Mouse (Mus musculus) ES-E14 (cell line): ENCODE measurements around the gene Pcp4l1.

Experiments used
- CHD2 ChIP-seq: IDR thresholded peaks from 2 replicates; pipeline ENCODE4 v1.6.1; 2014; ENCODE audit warnings: mild to moderate bottlenecking, low read depth, low read length, inconsistent platforms
- HCFC1 ChIP-seq: IDR thresholded peaks from 2 replicates; pipeline ENCODE4 v1.6.1; 2012; ENCODE audit warnings: low read length, inconsistent platforms, borderline replicate concordance; ENCODE audit not compliant: insufficient read depth
- ZC3H11A ChIP-seq: IDR thresholded peaks from 2 replicates; pipeline ENCODE4 v1.6.1; 2012; ENCODE audit warnings: low read depth, mild to moderate bottlenecking, inconsistent platforms, low read length, borderline replicate concordance
- ZNF384 ChIP-seq: IDR thresholded peaks from 2 replicates; pipeline ENCODE4 v1.6.1; 2012; ENCODE audit warnings: low read depth, low read length, inconsistent platforms

DNA sequence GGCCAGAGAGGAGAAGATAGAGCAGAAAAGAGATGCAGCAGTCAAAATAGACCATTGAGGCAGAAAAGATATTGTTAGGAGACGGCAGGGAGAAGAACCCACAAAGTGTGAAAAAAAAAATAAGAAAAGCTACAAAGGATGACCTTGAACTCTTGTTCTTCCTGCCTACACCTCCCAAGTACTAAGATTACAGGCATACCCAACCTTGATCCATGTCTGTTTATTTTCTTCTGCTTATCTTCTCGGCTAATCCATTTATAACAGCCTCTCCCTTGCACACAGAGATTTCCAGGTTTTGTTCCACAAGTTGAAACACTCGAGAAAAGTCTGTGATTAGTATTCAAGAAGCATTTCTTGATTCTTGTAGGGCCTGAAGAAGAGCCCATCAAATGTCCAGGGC, 26.2 kb downstream of the Pcp4l1 start:
- no peak for TF ChIP-seq ZC3H11A
- no peak for TF ChIP-seq ZNF384
- TF ChIP-seq CHD2: no peak
- no peak for TF ChIP-seq HCFC1
